Mouse (Mus musculus) liver (tissue): ENCODE results near the gene Ubxn2a.
"Not testable (repeated sequence)": the region's sequence is repeated elsewhere in the genome, so short reads cannot be mapped to it uniquely, and the experiment has no call there.

ENCODE experiments used
- DNase-seq: peaks from one replicate; pipeline ENCODE4 v3.0.0-alpha.2; 2020; ENCODE audit warnings: mixed read lengths

The Ubxn2a gene

DNA sequence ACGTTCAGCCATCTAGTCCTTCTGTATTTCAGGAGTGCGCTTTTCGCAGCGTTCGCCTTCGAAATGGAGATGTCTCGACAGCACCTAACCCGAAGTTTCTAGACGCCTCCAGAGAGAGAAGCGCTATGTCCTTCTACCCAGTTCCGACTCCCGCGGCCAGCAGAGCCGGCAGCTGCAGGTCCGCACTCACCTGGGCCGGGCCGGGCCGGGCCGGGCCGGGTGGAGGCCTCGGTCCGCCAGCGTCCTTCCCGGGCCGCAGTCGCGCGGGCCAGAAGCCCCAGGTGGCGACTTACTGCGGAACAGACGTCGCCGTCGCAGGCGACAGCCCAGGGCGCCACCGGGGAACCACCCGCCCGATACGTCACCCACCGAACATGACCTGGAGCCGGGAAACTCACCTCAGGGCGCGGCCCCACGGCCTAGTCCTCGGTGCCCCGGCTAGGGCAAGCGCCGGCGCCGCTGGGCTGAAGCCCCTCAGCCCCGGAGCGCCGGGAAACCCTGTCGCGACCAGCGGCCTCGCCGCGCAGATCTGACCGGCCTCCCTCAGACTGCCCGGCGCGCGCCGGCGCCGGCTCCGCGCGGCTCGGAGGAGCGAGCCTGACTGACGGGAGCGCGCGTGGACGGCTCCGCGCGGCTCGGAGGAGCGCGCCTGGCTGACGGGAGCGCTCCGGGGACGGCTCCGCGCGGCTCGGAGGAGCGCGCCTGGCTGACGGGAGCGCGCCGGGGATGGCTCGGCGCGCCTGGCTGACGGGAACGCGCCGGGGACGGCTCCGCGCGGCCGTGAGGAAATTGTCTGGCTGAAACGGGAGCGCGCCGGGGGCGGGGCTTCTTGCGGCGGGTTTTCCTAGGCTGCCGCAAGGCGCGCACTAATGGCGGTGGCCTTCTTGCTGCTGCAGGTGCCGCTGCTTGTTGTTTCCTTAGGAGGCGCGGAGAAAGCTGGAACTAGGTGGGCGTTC is at the start of gene Ubxn2a:
Ubxn2a (minus strand) TSS at position 755 of the 956 bp plus-strand sequence.
- peak; percentile 96 for DNase-seq

DNA sequence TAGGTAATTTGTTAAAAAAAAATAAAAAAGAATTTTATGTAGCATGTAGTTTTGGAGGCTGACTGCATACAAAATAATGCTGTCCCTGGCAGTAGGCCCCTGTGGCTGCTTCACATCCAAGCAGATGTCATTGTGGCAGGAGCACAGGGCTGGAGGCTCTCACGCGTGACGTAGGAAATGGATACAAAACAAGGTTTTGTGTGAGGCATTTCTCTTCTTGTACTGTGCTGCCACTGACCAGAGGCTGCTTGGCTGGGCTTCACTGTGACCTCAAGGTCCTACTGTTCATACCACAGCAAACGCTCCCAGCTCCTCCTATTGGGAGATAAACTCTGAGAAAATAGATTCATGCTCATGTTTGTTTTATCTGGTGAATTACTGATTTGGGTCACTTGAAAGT is 45.7 kb upstream of the Ubxn2a start:
- no peak for DNase-seq

DNA sequence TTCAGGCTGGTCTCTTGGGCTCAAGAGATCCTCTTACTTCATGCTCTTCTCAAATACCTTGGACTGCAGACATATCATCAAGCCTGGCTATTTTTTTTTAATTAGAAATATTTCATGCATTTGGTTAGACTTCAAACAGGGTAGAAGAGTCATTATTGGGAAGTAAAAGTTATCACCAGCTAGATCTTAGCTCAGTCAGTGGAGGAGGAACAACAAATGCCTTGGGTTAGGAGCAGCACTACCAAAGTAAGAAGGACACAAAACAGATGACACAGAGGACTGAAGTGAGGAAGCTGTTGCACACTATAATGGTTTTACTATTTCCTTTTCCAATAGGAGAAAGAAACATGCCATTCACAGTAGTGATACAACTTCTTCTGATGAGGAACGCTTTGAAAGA is 44.8 kb upstream of the Ubxn2a start:
- no peak for DNase-seq

DNA sequence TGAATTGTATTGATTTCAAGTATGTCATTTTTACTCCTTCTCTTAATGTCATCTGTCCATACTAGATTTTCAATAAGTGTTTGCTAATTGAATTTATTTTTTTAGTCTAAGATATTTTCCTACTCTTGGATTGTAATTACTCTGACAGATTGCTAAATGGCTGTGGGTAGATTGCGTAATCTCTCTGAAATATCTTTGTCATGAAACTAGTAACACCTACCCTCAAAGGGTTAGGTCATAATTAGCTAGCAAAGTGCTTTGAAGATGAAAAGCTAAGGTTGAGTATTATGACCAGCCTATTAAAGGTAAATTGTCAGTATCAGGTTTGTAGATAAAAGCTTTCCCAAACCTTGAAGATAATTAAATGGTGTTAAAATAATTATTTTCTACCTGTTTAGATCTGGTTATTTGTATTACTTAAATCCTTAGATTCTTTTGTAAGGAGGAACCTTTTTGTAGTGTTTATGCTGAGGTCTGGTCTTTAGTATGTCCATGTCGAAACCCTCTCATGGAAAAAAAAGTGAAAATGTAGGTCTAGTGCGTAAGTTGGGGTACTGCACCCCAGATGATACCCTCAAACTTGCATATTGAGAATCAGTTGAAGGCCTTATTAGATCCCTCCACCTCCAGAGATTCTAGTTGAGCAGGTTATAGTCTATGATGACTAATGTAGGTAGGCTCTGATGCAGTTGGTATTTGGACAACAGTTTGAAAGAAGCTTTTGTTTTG is 23.5 kb upstream of the Ubxn2a start:
- no peak for DNase-seq

DNA sequence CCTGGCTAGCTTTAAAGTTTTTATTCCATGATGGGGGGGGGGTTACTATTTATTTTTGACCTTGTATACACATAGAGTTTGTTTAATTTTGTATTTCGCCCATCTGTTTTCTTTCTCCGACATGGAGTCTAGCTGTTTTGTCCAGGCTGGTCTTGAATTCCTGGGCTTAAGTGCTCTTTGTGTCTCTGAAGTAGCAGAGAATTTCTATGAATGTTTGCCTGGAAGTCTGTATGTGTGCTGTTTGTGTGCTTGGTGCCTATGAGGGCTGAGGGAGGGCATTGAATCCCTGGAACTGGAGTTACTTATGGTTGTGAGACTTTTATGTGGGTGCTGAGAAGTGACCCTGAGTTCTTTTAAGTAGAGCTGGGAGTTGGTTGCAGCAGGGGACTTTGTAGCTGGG is 20.7 kb upstream of the Ubxn2a start:
- DNase-seq: no peak

DNA sequence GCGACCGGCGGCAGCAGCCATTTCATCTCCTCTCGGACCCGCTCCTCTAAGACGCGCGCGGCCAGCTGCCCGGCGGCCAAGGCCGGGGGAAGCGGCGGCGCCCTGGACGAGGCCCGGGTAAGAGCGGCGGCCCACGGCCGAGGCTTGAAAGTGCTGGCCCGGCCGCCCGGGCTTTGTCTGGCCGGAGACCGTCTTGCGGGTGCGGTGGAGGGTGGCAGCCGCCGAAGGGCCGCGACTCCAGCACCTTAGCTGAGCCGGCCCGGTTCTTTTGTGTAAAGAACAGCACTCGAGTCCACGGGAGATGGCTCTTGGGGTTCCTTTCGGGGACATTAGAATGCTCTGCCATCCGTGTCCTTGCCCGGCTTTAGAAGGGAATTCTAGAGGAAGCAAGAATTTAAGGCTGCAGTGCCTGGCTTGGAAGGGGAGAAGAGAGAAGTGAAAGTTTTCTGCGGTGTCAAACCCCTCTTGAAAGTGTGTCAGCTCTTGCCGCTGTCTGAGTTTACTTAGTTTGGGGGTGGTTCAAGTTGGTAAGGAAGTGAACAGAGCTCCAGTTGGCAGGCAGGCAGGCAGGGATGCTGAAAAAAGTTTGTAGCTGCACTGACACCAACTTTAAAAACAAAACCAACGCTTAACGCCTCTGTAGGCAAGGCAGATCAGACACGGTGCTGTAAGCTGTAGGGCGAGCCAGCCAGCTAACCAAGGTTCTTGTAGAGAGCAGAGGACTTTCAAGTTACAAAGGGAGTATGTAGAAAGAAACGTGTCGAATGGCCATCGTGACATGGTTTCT is 10.5 kb upstream of the Ubxn2a start:
- peak; percentile 66 for DNase-seq

DNA sequence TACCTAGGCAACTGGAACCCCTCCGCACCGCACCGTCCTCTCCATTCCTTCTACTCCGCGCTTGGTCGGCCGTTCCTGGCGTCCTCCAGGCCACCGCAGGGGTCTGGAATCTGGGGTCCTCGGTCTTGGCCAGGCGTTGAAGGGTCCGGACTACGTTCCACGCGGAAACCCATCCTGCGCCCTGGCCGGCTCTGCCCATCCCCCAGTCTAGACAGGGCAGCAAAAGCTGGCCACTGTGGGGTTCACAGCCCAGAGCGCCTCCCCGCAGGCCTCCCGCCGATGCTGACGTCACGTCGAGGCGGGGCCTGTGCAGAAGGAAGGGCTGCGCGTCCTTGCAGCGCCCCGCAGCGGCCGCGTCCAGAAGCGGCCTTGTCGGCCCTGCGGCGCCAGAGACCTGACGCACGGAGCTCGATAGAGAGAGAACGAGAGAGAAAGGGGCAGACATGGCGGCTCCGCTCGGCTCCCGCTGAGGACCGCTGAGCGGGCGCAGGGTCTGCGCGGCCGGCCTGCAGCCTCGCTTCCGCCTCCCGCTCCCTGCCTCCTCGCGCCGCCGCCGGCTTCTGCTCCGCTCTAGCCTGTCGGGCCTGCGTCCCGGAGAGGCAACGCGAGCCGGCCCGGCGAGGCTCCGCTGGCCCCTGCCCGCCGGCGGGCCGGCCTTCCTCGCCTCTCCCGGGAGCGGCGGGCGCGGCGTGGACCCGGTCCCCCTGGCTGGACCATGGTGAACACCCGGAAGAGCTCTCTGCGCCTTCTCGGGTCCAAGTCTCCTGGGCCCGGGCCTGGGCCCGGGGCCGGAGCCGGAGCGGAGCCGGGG is 9.7 kb upstream of the Ubxn2a start, which contains the start of gene Atad2b:
Atad2b (plus strand) TSS at position 360 of the 811 bp plus-strand sequence.
- DNase-seq: peak; percentile 98

DNA sequence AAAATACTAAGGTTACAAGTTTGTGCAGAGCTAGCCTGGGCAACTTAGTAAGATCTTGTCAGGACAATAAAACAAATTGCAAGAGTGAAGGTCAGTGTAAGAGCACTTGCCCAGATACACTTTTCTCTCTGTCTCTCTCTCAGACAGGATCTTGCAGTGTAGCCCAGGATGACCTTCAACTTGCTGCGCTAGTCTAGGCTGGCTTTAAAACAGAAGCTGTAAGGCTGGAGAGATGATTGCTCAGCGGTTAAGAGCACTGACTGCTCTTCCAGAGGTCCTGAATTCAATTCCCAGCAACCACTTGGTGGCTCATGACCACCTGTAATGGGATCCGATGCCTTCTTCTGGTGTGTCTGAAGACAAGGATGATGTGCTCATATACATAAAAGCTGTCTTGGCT is 7.4 kb upstream of the Ubxn2a start:
- DNase-seq: no peak

DNA sequence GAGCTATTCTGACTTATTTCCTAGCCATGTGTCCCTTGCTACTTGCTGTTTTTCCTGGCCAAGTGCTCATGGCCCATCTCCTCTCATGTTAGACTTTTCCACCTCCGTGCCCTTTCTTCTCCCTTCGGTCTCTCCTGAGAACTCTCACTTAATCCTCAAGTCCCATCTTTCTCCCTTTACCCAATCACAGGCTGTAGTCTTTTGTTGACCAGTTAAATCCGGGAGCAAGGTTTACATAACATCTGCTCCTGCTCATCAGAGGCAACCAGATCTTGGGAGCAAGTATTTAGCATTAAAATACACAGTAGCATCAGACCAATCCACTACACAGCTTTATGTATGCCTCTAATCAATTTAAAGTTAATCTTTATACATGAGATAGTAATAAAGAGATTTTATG is 6.9 kb upstream of the Ubxn2a start:
- no peak for DNase-seq

DNA sequence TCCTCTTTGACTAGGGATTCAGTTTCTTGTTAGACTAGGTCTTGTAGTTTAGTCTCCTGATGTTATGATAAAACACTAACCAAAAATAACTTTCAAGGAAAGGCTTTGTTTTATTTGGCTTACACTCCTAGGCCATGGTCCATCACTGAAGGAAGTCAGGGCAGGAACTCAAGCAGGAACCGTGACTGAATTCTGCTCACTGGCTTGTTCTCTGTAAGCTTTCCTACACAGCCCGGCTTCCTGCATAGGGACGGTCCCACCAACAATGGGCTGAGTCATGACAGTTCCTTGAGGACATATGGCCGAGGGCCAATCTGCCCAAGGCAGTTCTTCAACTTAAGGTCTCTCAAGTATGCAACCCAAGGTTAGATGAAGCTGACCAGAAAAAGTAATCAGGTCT is 4.2 kb upstream of the Ubxn2a start:
- DNase-seq: no peak

DNA sequence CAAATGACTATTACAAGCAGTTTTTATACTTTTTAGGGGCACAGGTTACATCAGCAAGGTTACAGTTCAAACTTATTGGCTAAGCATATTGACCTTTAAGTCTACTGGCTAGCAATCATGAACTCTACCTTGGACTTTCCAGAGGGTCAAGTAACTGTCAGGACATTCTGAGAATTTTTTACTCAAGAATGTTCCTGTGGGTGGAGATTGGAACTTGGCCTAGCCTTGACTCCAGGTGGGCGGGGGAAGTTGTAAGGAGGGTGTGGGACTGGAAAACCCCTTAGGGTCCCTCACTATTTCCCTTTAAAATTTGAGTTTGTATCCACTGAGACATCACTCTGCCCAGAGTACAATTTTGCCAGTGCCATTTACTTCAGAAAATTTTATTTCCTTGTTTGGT is 3.0 kb upstream of the Ubxn2a start:
- DNase-seq: not testable (repeated sequence)

DNA sequence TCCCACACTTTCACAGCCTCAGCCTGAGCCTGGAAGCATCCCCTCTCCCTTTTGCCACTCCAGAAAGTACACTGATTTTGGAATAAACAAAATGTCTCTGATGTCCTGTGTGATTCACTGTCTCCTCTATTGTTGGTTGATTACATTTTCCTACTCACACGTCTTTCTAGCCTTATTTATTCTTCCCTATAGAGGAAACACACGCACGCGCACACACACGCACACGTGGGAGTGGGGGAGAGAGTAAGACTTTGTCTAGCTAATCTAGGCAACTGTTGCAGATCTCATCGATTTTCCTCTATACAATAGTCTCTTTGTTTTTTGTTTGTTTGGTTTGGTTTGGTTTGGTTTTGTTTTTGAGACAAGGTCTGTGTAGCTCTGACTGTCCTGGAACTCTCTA is 886 bp upstream of the Ubxn2a start:
- DNase-seq: no peak

DNA sequence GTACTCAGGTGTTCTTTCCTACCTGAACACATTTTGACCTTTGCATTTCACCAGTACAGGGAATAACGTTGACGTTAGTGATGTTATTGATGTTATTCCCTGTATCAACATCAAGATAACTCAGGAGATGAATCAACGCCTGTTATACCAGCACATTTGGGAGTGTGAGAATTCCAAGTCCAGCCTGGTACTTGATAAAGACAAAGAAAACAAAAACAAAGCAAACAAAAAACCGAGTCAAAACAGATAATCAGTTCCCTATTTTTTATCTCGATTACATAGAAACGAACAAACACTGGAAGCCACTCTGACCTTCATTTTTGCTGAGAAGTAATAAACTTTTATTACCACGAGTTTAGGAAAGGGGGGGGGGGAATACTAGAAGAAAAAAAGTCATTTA is 1.0 kb downstream of the Ubxn2a start:
- no peak for DNase-seq

DNA sequence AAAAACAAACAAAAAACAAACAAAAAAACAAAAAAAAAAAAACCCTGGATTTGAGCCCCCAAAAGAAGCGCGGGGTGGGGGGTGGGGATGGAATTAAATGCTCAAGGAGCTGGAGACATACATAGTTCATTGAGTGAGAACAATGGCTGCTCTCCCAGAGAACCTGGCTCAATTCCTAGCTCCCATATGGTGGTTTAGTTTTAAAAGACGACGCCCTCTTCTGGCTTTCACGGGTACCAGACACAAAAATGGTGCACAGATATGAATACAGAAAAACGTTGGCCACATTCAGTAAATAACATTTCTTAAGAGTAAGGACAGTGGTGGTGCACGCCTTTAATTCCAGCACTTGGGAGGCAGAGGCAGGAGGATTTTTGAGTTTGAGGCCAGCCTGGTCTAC is 1.6 kb downstream of the Ubxn2a start:
- peak; percentile 30 for DNase-seq

DNA sequence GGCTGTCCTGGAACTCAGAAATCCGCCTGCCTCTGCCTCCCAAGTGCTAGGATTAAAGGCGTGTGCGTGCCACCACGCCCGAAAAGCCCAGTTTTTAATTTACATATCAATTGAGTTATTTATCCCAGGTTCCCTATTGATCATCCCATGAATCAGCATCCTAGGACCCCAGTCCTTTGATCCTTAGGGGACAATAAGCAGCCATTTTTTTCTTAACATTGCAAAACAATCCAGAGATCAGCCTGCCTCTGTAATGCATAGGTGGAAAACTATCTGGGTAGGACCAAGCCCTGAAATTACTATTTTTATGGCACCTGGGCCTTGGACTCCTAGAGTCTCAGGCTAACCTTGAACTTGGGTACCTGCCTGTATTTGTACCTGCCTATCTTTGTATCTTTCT is 9.5 kb downstream of the Ubxn2a start:
- DNase-seq: no peak

DNA sequence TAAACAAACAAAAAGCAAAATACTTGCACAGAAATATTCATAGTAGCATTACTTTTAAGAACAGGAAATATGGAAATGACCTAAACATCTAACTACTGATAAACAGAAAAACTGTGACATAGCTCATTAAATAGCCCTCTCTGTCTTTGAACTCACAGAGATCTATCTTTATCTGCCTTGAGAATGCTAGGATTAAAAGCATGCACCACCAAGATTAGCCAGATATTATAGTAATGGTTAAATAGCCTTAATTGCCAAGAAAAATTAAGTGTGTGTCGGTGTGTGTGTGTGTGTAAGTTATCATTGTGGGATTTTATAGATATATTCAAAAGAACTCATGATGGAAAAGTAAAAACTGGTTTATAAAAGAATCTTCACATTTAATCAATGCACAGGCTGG is 17.6 kb downstream of the Ubxn2a start:
- no peak for DNase-seq

DNA sequence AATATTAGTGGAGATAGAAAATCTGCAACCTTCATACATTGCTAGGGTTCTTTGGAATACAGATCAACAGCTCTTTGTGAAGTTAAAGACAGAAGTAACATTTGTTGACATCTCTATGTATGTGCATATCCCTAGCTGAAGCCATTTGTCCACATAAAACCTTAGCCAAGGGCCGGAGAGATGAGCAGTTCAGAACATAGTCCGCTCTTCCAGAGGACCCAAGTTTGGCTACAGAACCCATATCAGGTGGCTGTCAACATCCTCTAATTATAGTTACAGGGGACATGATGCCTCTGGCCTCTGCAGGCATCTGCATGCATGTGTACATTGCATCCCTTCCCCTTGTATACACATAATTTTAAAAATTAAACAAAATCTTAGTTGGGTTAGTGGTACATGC is 18.3 kb downstream of the Ubxn2a start:
- no peak for DNase-seq

DNA sequence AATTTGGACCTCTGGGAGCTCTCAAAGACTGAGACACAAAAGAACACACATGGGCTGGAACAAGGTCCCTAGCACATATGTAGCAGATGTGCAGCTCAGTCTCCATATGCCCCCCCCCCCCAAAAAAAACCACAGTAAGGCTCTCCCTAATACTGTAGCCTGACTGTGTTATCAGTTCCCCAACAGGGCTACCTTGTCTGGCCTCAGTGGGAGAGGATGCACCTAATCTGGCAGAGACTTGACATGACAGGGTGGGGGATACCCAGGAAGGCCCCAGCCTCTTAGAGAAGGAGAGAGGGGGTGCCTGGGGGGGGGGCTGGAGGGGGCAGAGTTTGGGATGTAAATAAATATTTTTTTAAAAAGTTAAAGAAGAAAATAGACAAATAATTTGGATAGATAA is 18.8 kb downstream of the Ubxn2a start:
- peak; percentile 56 for DNase-seq

DNA sequence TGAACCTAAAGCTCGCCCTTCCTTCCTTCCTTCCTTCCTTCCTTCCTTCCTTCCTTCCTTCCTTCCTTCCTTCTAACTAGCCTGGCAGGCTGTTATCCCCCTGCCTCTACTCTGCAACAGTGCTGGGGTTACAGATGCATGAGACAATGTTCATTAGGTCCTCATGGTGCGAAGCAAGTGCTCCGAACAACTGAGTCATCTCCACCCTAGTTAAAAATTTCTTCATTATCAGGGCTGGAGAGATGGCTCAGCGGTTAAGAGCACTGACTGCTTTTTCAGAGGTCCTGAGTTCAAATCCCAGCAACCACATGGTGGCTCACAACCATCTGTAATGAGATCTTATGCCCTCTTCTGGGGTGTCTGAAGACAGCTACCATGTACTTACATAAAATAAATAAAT is 20.9 kb downstream of the Ubxn2a start:
- not testable (repeated sequence) for DNase-seq

DNA sequence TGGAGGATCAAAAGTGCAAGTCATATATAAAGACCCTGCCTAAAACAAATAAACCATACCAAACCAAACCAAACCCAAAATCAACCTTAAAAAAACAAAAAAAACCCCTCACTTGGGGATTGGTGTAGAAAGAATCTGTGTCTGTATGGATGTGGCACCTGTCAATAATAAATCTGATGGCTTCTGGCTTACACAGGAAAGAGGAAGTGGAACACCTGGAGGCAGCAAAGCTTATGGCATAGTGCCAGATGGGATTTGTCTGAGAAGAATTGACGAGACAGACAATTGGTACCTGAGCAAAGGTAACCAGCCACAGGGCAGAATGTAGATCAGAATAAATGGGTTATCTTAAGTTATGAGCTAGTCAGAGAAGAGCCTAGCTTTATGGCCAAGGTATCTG is 22.4 kb downstream of the Ubxn2a start:
- no peak for DNase-seq

DNA sequence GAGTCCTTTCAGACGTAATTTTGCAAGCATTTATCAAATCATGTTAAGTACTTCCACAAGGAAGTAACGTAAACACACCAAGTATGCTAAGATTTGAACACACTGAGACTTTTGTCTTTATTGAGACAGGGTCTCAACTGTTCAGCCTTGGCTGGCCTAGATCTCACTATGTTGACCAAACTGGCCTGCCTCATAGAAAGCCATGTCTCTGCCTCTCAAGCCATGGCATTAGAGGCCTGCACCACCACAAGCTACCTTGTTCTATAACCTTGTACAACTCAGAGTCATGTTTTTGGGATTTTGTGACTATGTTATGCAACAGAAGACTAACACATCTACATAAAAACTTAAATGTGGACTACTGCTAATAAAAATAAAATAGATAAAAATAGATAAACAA is 25.4 kb downstream of the Ubxn2a start:
- DNase-seq: no peak

DNA sequence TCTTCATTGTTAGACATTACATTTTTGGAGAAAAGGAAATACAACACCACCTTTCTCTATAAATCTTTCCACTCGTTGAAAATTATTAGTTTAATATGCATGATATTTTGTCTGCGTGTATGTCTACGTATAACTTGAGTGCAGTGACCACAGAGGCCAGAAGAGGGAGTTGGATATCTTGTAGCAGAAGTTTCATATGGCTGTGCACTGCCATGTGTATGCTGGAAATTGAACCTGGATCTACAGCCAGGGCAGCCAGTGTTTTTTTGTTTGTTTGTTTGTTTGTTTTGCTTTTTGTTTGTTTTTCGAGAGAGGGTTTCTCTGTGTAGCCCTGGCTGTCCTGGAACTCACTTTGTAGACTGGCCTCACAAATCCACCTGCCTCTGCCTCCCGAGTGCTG is 28.5 kb downstream of the Ubxn2a start:
- DNase-seq: peak; percentile 47
